Mouse (Mus musculus) midbrain, embryonic 11.5 days (tissue): ENCODE data around the gene Arid4a. TPM values are rescaled to one million over a fixed set of nuclear protein-coding genes. Genes with fewer than 3 reads are reported as not detected.

Experiments
- ATAC-seq: fragments of 200-750 bp; cut with Nextera tagmentation; 2 replicates; pipeline ENCODE4 v1.8.0; 2017; ENCODE audit warnings: moderate TSS enrichment, moderate library complexity; ENCODE audit not compliant: low FRiP score
- DNase-seq: peaks from one replicate; pipeline ENCODE4 v3.0.0; 2015; ENCODE audit warnings: low spot score; ENCODE audit errors: missing footprints
- H3K27ac ChIP-seq: fragments of 300-500 bp; sonication (generic); 2 replicates; pipeline ENCODE4 v1.5.1; 2014; ENCODE audit warnings: low read depth, low read length
- H3K27me3 ChIP-seq: fragments of 300-500 bp; sonication (generic); 2 replicates; pipeline ENCODE4 v1.6.1; 2014; ENCODE audit warnings: mild to moderate bottlenecking, low read length, moderate library complexity, mixed read lengths; ENCODE audit not compliant: control insufficient read depth, insufficient read depth
- H3K36me3 ChIP-seq: fragments of 300-500 bp; sonication (generic); 2 replicates; pipeline ENCODE4 v1.6.1; 2014; ENCODE audit warnings: mild to moderate bottlenecking, low read length, moderate library complexity, mixed read lengths; ENCODE audit not compliant: control insufficient read depth, insufficient read depth
- H3K4me1 ChIP-seq: fragments of 300-500 bp; sonication (generic); 2 replicates; pipeline ENCODE4 v1.6.1; 2014; ENCODE audit warnings: low read length; ENCODE audit not compliant: control insufficient read depth, insufficient read depth
- H3K4me2 ChIP-seq: fragments of 300-500 bp; sonication (generic); 2 replicates; pipeline ENCODE4 v1.6.1; 2014; ENCODE audit warnings: mild to moderate bottlenecking, moderate library complexity
- H3K4me3 ChIP-seq: fragments of 300-500 bp; sonication (generic); 2 replicates; pipeline ENCODE4 v1.5.1; 2014; ENCODE audit warnings: low read depth, low read length
- H3K9ac ChIP-seq: fragments of 300-500 bp; sonication (generic); 2 replicates; pipeline ENCODE4 v1.6.1; 2014; ENCODE audit warnings: low read length
- H3K9me3 ChIP-seq: fragments of 300-500 bp; sonication (generic); 2 replicates; pipeline ENCODE4 v1.6.1; 2016; ENCODE audit warnings: low read length; ENCODE audit not compliant: control insufficient read depth
- WGBS: fragments of 180-500 bp; shearing (Covaris S2); extraction: QIAGEN DNeasy Blood & Tissue Kit; methylation state at CpG from one replicate; pipeline ENCODE4 v1.1.7; 2014; 5-methylcytosine and 5-hydroxymethylcytosine counted together
- polyA plus RNA-seq: library from polyadenylated mRNA; unstranded; fragments of >200 nt; fragmentation: Nextera tagmentation; extraction: Ambion mirVana; gene quantifications from 2 replicates; pipeline ENCODE4 v1.2.1, GENCODE M21; 2014

The Arid4a gene
- polyA plus RNA-seq, 1 experiment from 2014 or later, result 34.5 TPM

GRCm38 (mm10) chr12:71113074-71113473 lies 97.3 kb downstream of the Arid4a start:
- Histone ChIP-seq H3K4me3 (no peak overlapping the region), H3K9ac (no peak overlapping the region), H3K4me2 (no peak overlapping the region), H3K4me1 (no peaks in the 10 kb centered on the region), H3K27me3 (no peaks in the 10 kb centered on the region), H3K27ac (no peak overlapping the region), H3K9me3 (no peaks in the 10 kb centered on the region), H3K36me3 (no peaks in the 10 kb centered on the region)
- WGBS, result 87% methylated on average over 10 of the region's 10 CpGs
- ATAC-seq (no peak), DNase-seq (no peak)

GRCm38 (mm10) chr12:71113675-71114288 lies 98.0 kb downstream of the Arid4a start:
- Histone ChIP-seq H3K27ac (no peak overlapping the region), H3K36me3 (no peaks in the 10 kb centered on the region), H3K9me3 (no peaks in the 10 kb centered on the region), H3K4me2 (no peak overlapping the region), H3K4me1 (no peaks in the 10 kb centered on the region), H3K9ac (no peak overlapping the region), H3K4me3 (no peak overlapping the region), H3K27me3 (no peaks in the 10 kb centered on the region)
- no peak for ATAC-seq
- WGBS, result 31% methylated on average over 12 of the region's 12 CpGs
- no peak for DNase-seq

- 85% methylated on average over 5 of the region's 5 CpGs for WGBS
- Histone ChIP-seq H3K27ac (no peak overlapping the region), H3K4me1 (no peaks in the 10 kb centered on the region), H3K9ac (no peak overlapping the region), H3K4me2 (no peak overlapping the region), H3K27me3 (no peaks in the 10 kb centered on the region), H3K9me3 (no peaks in the 10 kb centered on the region), H3K36me3 (no peaks in the 10 kb centered on the region), H3K4me3 (no peak overlapping the region)
- DNase-seq (no peak), ATAC-seq (no peak)
Measured at GRCm38 (mm10) chr12:71116411-71116810, 100.6 kb downstream of the Arid4a start.

GRCm38 (mm10) chr12:71122731-71123130 lies 106.9 kb downstream of the Arid4a start:
- Histone ChIP-seq H3K27ac (no peak overlapping the region), H3K4me2 (no peak overlapping the region), H3K9ac (no peak overlapping the region), H3K4me3 (no peak overlapping the region), H3K36me3 (no peaks in the 10 kb centered on the region; the same call in 1 of the 2 replicates), H3K27me3 (no peaks in the 10 kb centered on the region), H3K9me3 (no peaks in the 10 kb centered on the region), H3K4me1 (no peaks in the 10 kb centered on the region)
- DNase-seq, result no peak
- no peak for ATAC-seq
- 94% methylated on average over 10 of the region's 10 CpGs for WGBS

- Histone ChIP-seq H3K4me1 (no peaks in the 10 kb centered on the region), H3K9ac (no peak overlapping the region), H3K27me3 (no peaks in the 10 kb centered on the region), H3K4me2 (no peak overlapping the region), H3K27ac (no peak overlapping the region), H3K4me3 (no peak overlapping the region), H3K9me3 (no peaks in the 10 kb centered on the region), H3K36me3 (no peaks in the 10 kb centered on the region; the same call in 1 of the 2 replicates)
- 93% methylated on average over 9 of the region's 9 CpGs for WGBS
- DNase-seq, result no peak
- no peak for ATAC-seq
Measured at GRCm38 (mm10) chr12:71123286-71123685, 107.5 kb downstream of the Arid4a start.

GRCm38 (mm10) chr12:71135581-71135980 lies 119.8 kb downstream of the Arid4a start:
- no peak overlapping the region; the same call in 1 of the 2 replicates for H3K9ac ChIP-seq
- H3K36me3 ChIP-seq, result peaks cover 6% of the 10 kb centered on the region; the same call in 1 of the 2 replicates
- no peaks in the 10 kb centered on the region for H3K9me3 ChIP-seq
- peak overlapping the region; percentile 74 for H3K4me3 ChIP-seq
- H3K4me2 ChIP-seq, result peak overlapping the region; percentile 91
- ATAC-seq, result no peak
- H3K4me1 ChIP-seq, result peaks cover 14% of the 10 kb centered on the region
- H3K27ac ChIP-seq, result no peak overlapping the region
- no peak for DNase-seq
- H3K27me3 ChIP-seq, result no peaks in the 10 kb centered on the region
- 46% methylated on average over 5 of the region's 5 CpGs for WGBS

GRCm38 (mm10) chr12:71136130-71136973 lies 120.6 kb downstream of the Arid4a start, which contains the start of the genes Timm9 and 2700049A03Rik:
Timm9 (minus strand) TSS chr12:71136684.
2700049A03Rik (plus strand) TSS chr12:71136848.
- Histone ChIP-seq H3K4me2 (peak within 1 kb of the TSS; percentile 91), H3K4me1 (peaks cover 14% of the 10 kb centered on the region), H3K9ac (peak within 1 kb of the TSS; percentile 65), H3K4me3 (peak within 1 kb of the TSS; percentile 74), H3K27me3 (no peaks in the 10 kb centered on the region), H3K27ac (peak within 1 kb of the TSS; percentile 47; the same call in 1 of the 2 replicates), H3K9me3 (no peaks in the 10 kb centered on the region), H3K36me3 (peaks cover 11% of the 10 kb centered on the region)
- WGBS, result under 1% methylated on average over 52 of the region's 52 CpGs
- peak; percentile 98 for DNase-seq
- peak; percentile 93 for ATAC-seq

GRCm38 (mm10) chr12:71136974-71137491 lies 121.2 kb downstream of the Arid4a start:
- ATAC-seq (peak; percentile 85), DNase-seq (peak; percentile 99)
- Histone ChIP-seq H3K27ac (peak overlapping the region; percentile 47; the same call in 1 of the 2 replicates), H3K4me2 (peak overlapping the region; percentile 91), H3K9ac (peak overlapping the region; percentile 65), H3K4me3 (peak overlapping the region; percentile 74), H3K27me3 (no peaks in the 10 kb centered on the region), H3K36me3 (peaks cover 11% of the 10 kb centered on the region), H3K9me3 (no peaks in the 10 kb centered on the region), H3K4me1 (peaks cover 14% of the 10 kb centered on the region)
- under 1% methylated on average over 30 of the region's 30 CpGs for WGBS

- no peak for ATAC-seq
- H3K4me1 ChIP-seq, result peaks cover 14% of the 10 kb centered on the region
- H3K9me3 ChIP-seq, result no peaks in the 10 kb centered on the region
- peak overlapping the region; percentile 65 for H3K9ac ChIP-seq
- H3K4me2 ChIP-seq, result peak overlapping the region; percentile 91
- peaks cover 13% of the 10 kb centered on the region for H3K36me3 ChIP-seq
- peak overlapping the region; percentile 74 for H3K4me3 ChIP-seq
- H3K27me3 ChIP-seq, result no peaks in the 10 kb centered on the region
- DNase-seq, result peak; percentile 89
- 10% methylated on average over 11 of the region's 11 CpGs for WGBS
- no peak overlapping the region for H3K27ac ChIP-seq
Measured at GRCm38 (mm10) chr12:71137686-71138085, 121.9 kb downstream of the Arid4a start.
